Mouse (Mus musculus) MEL-GATA-1-ER (cell line): ENCODE measurements around the gene Iqck.

ENCODE experiments used
- DNase-seq: peaks from one replicate; pipeline ENCODE4 v3.0.0-alpha.2; 2012; ENCODE audit warnings: low read depth; ENCODE audit errors: extremely low read depth

Iqck gene

GRCm38 (mm10) chr7:118855171-118855876 is at the start of gene Iqck:
Gene Iqck (plus strand): TSS chr7:118855752.
- DNase-seq: peak; percentile 66

DNA sequence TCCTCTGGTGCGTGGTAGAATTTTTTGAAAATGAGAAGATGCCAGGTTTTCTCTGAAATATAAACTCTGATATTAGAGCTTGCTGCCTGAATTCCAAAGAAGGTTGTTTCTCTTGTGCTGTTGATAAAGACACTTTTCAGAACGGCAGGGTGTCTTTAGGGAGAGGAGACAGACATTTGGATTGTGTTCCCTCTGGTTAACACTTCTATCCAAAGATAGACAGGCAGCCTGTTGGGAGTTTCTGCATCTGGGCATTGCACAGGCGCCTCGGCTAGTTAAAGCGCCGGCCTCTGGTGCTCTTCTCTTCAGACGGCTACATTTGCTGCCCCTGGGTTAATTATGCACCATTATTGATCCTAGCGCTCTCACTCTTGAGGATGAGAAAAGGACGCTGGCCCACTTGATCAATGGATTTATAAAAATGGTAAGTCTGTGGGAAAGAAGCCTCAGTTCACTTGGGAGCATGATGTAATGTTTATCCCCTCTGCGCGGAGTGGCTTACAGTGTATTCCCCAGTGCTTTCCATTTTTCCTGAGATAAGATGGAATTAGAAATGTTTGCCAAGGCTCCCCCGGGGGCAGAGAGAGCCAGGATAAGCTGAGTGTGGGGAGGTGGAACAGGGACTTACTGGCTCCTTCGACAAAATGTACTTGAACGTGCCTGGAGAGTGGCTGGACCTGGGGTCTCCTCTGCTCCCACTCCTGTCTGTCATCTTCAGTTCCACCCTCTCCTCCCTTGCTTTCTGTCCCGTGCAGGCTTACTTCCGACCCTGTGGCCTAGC is 48.7 kb upstream of the Iqck start:
- no peak for DNase-seq

DNA sequence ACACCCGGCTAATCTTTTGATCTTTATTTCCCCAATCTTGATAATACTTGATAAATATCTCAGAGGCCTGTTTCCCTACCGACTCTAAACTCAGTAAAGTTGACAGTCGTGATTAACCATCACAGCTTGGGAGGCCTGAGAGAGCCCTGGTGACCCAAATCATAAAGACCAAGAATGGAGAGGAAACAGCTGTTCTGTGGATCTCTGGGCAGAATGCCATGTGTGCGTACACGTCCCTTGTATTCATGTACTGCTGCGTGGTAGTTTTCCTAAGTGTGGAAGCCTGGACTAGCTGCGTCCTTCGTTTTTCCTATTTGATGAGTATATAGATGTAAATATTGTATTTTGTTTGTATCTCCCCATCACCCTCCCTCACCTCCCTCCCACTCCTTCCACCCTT is 47.7 kb upstream of the Iqck start:
- DNase-seq: no peak

DNA sequence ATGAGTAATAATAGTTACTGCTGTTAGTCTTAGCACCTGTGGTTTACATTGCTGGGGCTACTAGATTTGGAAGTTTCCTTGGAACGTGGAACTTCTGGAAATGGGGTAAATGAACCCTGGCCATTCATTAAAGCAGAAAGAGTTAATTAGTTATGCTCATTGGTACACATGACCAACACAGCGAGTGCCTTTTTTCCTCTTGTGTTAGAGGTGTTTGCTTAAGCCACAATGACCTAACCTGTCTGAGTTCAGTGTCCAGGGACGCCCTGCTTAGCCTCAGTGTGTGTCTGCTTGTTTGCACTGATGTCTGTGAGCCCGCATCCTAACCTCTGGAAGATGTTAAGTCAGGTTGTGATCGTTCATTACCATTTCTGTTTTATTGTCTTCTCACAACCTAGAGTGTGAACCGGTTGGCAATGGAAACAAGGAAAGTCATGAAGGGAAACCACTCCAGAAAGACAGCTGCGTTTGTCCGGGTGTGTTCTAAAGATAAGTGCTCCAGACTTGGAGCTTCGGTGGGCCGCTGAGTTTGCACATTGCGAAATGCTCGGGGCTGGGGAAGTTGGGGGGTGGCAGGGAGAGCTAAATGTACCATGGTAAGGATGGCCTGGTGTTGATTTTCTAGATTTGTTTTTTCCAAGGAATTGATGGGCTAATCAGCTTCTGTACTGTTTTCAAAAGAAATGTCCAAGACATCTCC is 44.0 kb upstream of the Iqck start:
- peak; percentile 61 for DNase-seq

DNA sequence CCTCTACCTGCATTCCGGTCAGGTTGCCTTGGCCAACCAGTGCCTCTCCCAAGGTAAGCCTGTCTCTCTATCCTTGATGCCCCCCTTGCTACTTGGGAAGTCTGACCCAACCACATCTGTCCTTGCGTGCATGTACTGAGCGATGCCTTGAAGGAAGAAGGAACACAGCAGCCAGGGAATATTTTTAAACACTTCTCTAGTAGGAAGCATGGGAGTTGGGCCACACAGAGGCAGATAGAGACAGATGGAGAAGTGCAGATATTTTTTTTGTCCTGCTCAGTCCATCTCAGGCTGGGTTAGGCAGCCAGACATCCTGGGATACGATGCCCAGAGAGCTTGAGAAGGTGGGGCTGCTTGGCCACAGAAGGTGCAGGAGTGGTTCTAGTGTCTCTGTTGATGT is 42.0 kb upstream of the Iqck start:
- DNase-seq: no peak

- no peak for DNase-seq
Observed at GRCm38 (mm10) chr7:118816275-118816674, 39.3 kb upstream of the Iqck start.

DNA sequence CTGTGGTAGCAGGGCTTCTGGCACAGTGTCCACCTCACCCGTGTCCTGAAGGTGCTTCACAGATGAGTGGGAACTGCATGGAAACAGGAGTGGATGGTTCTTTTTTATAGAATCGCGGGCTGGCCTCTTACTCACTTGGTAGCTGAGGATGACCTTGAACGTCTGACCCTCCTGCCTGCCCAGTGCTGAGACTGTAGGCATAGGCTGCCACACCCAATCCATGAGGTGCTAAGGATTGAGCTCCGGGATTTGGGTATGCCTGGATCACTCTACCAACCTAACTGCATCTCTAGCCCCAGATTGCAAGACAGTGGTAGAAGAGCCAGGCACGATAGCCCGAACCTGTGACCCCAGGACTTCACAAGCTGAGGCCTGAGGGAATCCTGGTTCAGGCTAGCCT is 37.8 kb upstream of the Iqck start:
- no peak for DNase-seq

- DNase-seq: no peak
Observed at GRCm38 (mm10) chr7:118819666-118820065, 35.9 kb upstream of the Iqck start.

GRCm38 (mm10) chr7:118821356-118821755 is 34.2 kb upstream of the Iqck start:
- DNase-seq: no peak

DNA sequence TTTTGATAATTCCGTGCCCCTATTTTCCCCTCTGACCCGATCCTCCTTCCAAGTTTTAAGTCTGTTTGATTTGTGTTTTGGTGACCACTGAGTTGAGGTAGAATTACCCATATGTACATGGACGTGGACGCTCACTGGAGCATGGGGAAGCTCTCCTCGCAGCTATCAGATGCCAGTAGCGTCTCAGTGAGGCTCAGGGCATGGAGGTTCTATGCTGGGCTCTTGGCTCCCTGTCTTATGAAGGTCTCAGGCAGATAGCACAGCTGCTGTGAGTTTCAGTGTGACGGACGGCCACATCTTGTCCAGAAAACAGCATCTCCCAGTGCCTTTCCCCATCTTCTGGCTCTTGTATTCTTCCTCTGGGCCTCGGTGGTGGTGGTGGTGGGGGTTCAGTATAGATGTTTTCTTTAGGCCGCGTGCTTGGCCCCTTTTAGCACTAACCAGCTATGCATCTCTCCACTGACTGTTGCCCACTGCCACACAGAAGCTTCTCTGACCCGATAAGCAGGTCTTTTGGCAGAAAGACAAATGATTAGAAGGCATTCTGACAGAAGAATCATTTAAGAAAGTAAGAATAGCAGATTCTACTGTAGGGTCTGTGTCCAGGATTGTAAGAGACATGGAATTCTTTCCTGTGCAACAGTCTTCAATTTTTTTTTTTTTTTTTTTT is 33.5 kb upstream of the Iqck start:
- no peak for DNase-seq

GRCm38 (mm10) chr7:118824451-118824850 is 31.1 kb upstream of the Iqck start:
- no peak for DNase-seq

DNA sequence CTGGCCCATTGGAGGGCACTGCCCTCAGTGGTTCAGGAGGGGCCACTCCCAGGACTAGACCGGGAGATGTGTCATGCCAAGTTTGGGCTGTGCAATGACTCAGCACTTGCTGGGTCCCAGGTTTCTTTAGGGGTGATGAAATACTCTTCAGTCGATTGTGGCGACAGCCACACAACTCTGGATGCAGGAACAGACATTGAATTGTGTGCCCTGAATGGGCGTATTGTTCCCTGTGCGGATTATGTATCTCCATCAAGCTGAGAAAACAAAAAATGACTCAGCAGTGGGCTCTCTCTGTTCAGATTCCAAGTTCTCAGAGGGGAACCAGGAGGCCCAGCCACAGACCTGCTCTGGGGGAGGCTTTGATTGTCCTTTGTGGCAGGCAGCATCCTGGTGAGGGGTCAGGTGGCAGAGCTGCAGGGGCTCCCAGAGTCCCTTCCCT is 27.6 kb upstream of the Iqck start:
- DNase-seq: no peak

DNA sequence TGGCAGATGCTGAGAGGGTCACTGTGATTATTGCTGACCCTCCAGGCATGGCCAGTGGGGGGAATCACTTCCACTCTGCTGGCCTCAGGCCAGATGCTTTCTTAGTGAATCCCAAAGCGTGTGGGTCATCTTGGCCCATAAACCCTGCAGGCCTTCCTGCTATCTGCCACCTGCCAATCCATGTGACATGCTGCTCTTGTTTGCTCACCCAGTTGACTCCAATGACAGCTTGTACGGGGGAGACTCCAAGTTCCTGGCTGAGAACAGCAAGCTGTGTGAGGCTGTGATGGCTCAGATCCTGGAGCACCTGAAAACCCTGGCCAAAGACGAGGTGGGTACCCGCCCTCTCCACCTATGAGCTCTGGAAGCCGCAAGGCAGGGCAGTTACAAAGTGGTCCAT is 17.7 kb upstream of the Iqck start:
- no peak for DNase-seq

- no peak for DNase-seq
Observed at GRCm38 (mm10) chr7:118841030-118841745, 14.4 kb upstream of the Iqck start.

DNA sequence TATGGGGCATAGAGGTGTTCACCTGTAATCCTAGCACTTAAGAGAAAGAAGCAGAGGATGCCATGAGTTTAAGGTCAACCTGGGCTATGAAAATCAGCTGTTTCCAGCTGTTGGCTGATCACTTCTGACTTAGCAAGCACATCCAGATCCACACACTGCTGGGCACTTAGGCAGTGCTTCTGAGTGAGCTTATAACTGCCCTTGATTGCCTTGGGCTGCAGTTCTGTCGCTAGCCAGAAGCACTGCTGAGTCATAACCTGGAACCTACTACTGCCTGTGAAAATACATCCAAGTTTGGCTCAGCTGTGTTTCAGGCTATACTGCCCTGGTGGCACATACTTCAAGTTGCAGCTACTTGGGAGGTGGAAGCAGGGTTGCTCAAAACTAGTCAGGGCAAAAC is 13.8 kb upstream of the Iqck start:
- no peak for DNase-seq

GRCm38 (mm10) chr7:118842938-118843337 is 12.6 kb upstream of the Iqck start:
- no peak for DNase-seq

- no peak for DNase-seq
Observed at GRCm38 (mm10) chr7:118845141-118845540, 10.4 kb upstream of the Iqck start.

DNA sequence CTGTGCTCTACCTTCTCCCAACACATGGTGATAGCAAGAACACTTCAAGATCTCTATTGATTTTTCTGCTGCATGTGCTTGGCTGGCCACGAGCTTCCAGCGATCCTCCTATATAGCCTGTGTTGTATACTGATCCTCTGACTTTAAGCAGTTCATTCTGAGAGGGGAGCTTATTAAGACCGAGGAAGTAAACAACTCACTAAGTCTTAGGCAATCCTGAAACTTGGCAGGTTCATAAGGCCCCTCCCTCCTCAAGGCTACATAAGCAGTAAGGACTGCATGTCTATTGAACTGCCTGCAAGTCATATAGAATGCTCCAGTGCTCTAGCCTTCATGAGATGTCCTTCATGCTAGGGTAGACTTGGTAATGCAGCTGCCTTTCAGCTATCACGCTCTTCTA is 9.2 kb upstream of the Iqck start:
- DNase-seq: no peak

GRCm38 (mm10) chr7:118848796-118849195 is 6.8 kb upstream of the Iqck start:
- no peak for DNase-seq

DNA sequence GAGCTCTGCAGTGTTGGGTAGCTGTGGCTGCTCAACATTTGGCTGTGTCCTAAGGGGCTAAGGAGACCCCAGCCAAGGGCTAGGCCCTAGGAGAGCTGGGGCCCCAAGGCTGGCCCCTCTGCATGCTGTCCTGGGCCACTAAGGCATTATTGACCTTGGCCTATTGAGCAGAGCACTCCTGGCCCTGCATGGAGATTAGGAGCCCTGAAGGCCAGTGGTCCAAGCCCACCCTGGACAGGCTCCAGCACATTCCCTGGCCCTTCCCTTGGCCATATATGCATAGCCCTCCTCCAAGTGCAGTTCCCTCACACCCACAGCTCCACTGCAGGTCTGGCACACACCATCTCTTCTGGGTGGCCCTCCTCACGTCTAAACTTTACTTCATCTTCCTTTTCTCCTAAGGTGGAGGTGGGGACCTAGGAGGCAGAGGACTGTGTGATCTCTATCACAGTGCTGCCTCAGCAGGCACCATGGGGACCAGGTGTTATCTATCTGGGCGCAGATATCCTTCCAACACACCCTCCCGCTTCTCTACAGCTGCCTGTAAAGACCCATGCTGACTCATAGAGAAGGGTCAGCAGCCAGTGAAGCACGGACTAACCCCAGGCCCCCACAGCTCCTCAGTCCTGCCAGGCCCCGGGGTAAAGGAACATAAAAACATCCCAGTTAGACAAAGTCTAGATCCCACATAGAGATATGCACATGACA is 5.9 kb upstream of the Iqck start:
- DNase-seq: no peak
